Mouse (Mus musculus) heart, embryonic 14.5 days (tissue): ENCODE measurements around the gene Olfr204. TPM values are rescaled to one million over a fixed set of nuclear protein-coding genes. Genes with fewer than 3 reads are reported as not detected.
"Not testable (repeated sequence)": the region's sequence is repeated elsewhere in the genome, so short reads cannot be mapped to it uniquely, and the experiment has no call there.

ENCODE experiments used
- ATAC-seq: fragments of 200-750 bp; cut with Nextera tagmentation; 2 replicates; pipeline ENCODE4 v1.8.0; 2017; ENCODE audit warnings: low read depth, moderate TSS enrichment; ENCODE audit not compliant: insufficient number of reproducible peaks, insufficient read depth, low FRiP score
- H3K27ac ChIP-seq, 2 experiments: fragments of 200-500 bp in 1 of 2; fragments of 300-500 bp in 1 of 2; sonication (generic) in 1 of 2; replicated peaks in 1 of 2; 2 replicates each; pipeline ENCODE4 v1.5.1; 2012 to 2014; ENCODE audit warnings: low read depth in 2 of 2, low read length in 2 of 2, control low read depth in 1 of 2, mild to moderate bottlenecking in 1 of 2, mixed read lengths in 1 of 2; ENCODE audit not compliant: control insufficient read depth in 1 of 2, insufficient read depth in 1 of 2
- H3K27me3 ChIP-seq: fragments of 300-500 bp; sonication (generic); 2 replicates; pipeline ENCODE4 v1.6.1; 2014; ENCODE audit warnings: mild to moderate bottlenecking, low read length, control low read depth; ENCODE audit not compliant: control insufficient read depth, insufficient read depth
- H3K36me3 ChIP-seq: fragments of 300-500 bp; sonication (generic); 2 replicates; pipeline ENCODE4 v1.6.1; 2014; ENCODE audit warnings: mild to moderate bottlenecking, control low read depth, low read length, mixed read lengths; ENCODE audit not compliant: control insufficient read depth, insufficient read depth
- H3K4me1 ChIP-seq, 2 experiments: fragments of 200-500 bp in 1 of 2; fragments of 300-500 bp in 1 of 2; sonication (generic) in 1 of 2; 2 replicates each; pipeline ENCODE4 v1.6.1; 2012 to 2014; ENCODE audit warnings: low read length in 2 of 2, control low read depth in 1 of 2, mixed read lengths in 1 of 2; ENCODE audit not compliant: control insufficient read depth in 2 of 2, insufficient read depth in 2 of 2
- H3K4me2 ChIP-seq: fragments of 300-500 bp; sonication (generic); 2 replicates; pipeline ENCODE4 v1.6.1; 2014; ENCODE audit warnings: mild to moderate bottlenecking, low read length
- H3K4me3 ChIP-seq, 2 experiments: fragments of 200-500 bp in 1 of 2; fragments of 300-500 bp in 1 of 2; sonication (generic) in 1 of 2; 2 replicates each; pipeline ENCODE4 v1.5.1; 2012 to 2014; ENCODE audit warnings: low read length in 2 of 2, mild to moderate bottlenecking in 2 of 2, control low read depth in 1 of 2, low read depth in 1 of 2, moderate library complexity in 1 of 2; ENCODE audit not compliant: control insufficient read depth in 1 of 2, insufficient read depth in 1 of 2
- H3K9ac ChIP-seq: fragments of 300-500 bp; sonication (generic); 2 replicates; pipeline ENCODE4 v1.6.1; 2014; ENCODE audit warnings: mild to moderate bottlenecking, low read length
- H3K9me3 ChIP-seq: fragments of 300-500 bp; sonication (generic); 2 replicates; pipeline ENCODE4 v1.6.1; 2016; ENCODE audit warnings: low read length, control low read depth; ENCODE audit not compliant: control insufficient read depth
- WGBS: fragments of 180-500 bp; shearing (Covaris S2); extraction: QIAGEN DNeasy Blood & Tissue Kit; methylation state at CpG from one replicate; pipeline ENCODE4 v1.1.7; 2014; 5-methylcytosine and 5-hydroxymethylcytosine counted together
- polyA plus RNA-seq: library from polyadenylated mRNA; unstranded; fragments of >200 nt; fragmentation: Nextera tagmentation; extraction: Ambion mirVana; gene quantifications from 2 replicates; pipeline ENCODE4 v1.2.1, GENCODE M21; 2014

Gene Olfr204
- polyA plus RNA-seq: not detected in 2 replicates

DNA sequence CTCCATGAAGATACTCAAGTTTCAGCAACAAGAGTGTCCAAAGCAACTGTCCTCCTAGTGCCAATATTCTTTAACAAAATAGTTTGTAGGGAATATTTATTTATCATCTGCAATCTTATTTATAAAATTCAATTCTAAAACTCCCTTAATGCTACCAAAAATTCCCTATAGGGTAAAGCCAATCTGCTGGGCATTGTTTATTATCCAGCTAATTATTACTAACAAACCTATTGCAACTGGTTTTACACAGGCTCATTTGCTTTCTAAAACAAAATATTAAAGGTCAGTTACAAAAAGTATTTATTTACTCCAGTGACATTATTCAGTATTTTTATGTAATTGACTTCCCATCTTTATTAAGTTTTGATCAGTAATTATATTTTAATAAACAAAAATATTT lies at the start of gene Olfr204:
Olfr204 (minus strand) TSS at position 101 of the 400 bp plus-strand sequence.
- Histone ChIP-seq H3K36me3 (no peaks in the 10 kb centered on the region), H3K9me3 (no peaks in the 10 kb centered on the region), H3K4me2 (no peak within 1 kb of the TSS), H3K4me3 (no peak within 1 kb of the TSS), H3K27me3 (no peaks in the 10 kb centered on the region), H3K4me1 (no peaks in the 10 kb centered on the region), H3K9ac (no peak within 1 kb of the TSS), H3K27ac (no peak within 1 kb of the TSS)
- no peak for ATAC-seq

DNA sequence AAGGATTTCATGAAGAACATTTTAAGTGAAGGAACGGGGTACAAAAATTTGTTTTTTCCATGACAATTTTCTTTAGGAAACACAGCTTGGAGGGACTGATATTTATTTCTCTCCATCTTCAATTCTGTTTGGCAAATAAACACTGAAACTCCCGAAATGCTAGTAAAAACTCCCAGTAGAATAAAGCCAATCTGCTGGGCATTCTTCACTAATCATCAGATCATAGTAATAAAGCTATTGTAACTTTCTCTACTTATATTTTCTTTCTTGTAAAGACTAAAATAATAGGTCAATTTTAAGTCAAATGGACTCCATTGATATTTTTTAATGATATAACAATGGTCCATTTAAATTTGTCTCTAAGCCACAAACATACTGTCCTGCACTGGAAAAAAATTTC lies 45.8 kb upstream of the Olfr204 start, which contains the start of gene Olfr209:
Olfr209 (minus strand) TSS at position 101 of the 400 bp plus-strand sequence.
- Histone ChIP-seq H3K4me1 (no peaks in the 10 kb centered on the region), H3K27me3 (no peaks in the 10 kb centered on the region), H3K36me3 (no peaks in the 10 kb centered on the region), H3K27ac (no peak within 1 kb of the TSS), H3K9ac (no peak within 1 kb of the TSS), H3K4me3 (no peak within 1 kb of the TSS), H3K9me3 (no peaks in the 10 kb centered on the region), H3K4me2 (no peak within 1 kb of the TSS)
- 62% methylated on average over 2 of the region's 2 CpGs for WGBS
- ATAC-seq: no peak

DNA sequence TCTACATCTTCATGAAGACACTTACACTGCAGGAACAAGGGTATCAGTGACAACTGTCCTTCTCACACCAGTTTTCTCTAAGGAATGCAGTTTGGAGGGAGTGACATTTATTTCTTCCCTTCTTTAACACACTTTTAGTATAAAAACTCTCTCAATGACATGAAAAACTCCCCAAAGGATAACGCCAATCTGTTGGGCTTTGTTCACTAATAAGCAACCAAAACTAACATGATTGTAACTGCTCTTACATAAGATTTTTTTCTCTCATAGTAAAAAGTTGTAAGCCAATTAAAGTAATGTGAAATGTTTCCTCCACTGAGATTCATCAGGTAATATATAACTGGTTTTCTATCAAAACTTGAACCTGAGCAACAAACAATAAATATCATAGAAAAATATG lies 31.1 kb upstream of the Olfr204 start, which contains the start of gene Olfr206:
Olfr206 (minus strand) TSS at position 101 of the 400 bp plus-strand sequence.
- H3K9me3 ChIP-seq: no peaks in the 10 kb centered on the region
- no peaks in the 10 kb centered on the region for H3K27me3 ChIP-seq
- H3K27ac ChIP-seq: no peak within 1 kb of the TSS
- ATAC-seq: no peak
- H3K9ac ChIP-seq: no peak within 1 kb of the TSS
- H3K4me1 ChIP-seq: no peaks in the 10 kb centered on the region
- no peak within 1 kb of the TSS for H3K4me3 ChIP-seq
- no peaks in the 10 kb centered on the region for H3K36me3 ChIP-seq
- WGBS: 67% methylated on average over 1 of the region's 1 CpGs
- H3K4me2 ChIP-seq: no peak within 1 kb of the TSS

DNA sequence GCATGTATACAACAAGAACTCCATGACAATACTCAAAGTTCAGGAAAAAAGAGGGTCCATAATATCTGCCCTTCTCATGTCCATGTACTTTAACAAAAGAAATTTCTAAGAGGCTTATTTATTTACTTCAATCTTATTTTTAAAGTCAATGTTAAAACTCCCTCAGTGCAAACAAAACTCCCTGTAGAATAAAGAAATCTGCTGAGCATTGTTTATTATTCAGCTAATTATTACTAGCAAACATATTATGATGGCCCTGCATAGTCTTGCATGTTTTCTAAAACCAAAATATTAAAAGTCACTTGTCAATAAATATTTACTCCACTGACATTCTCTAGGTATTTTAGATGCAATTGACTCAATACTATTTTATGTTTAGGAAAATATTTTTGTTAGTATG lies 13.0 kb upstream of the Olfr204 start, which contains the start of gene Olfr205:
Olfr205 (minus strand) TSS at position 101 of the 400 bp plus-strand sequence.
- H3K4me2 ChIP-seq: no peak within 1 kb of the TSS
- no peak within 1 kb of the TSS for H3K9ac ChIP-seq
- no peaks in the 10 kb centered on the region for H3K4me1 ChIP-seq
- H3K27me3 ChIP-seq: no peaks in the 10 kb centered on the region
- no peaks in the 10 kb centered on the region for H3K9me3 ChIP-seq
- no peak within 1 kb of the TSS for H3K27ac ChIP-seq
- H3K4me3 ChIP-seq: no peak within 1 kb of the TSS
- no peaks in the 10 kb centered on the region for H3K36me3 ChIP-seq
- ATAC-seq: no peak

DNA sequence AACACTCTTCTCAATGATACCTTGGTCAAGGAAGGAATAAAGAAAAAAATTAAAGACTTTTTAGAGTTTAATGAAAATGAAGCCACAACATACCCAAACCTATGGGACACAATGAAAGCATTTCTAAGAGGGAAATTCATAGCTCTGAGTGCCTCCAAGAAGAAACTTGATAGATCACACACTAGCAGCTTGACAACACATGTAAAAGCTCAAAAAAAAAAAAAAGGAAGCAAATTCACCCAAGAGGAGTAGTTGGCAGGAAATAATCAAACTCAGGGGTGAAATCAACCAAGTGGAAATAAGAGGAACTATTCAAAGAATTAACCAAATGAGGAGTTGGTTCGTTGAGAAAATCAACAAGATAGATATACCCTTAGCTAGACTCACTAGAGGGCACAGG lies 5.2 kb upstream of the Olfr204 start:
- 47% methylated on average over 1 of the region's 1 CpGs for WGBS
- not testable (repeated sequence) for ATAC-seq, H3K4me1 ChIP-seq

DNA sequence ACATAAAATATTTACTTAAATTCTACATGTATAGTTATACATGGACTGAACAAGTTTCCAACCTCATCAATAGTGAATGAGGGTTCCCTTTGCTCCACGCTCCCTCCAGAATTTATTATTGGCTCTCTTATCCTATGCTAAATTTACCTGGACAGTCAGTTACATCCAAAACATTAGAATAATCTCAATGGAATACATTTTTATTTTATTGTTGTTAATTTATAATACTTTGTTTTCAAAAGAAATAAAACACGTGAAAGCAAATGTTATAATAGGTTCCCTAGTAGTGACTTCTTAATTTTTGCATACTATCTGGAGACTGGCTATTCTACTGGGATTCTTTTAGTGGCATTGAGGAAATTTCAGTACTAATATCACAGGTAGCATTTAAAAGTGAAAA lies 19.5 kb downstream of the Olfr204 start, which contains the start of gene Olfr203:
Olfr203 (plus strand) TSS at position 301 of the 400 bp plus-strand sequence.
- WGBS: 78% methylated on average over 2 of the region's 2 CpGs
- no peak for ATAC-seq

More for the DNA sequence above, 5.2 kb upstream of the Olfr204 start:
- not testable (repeated sequence) for H3K4me3 ChIP-seq, H3K36me3 ChIP-seq, H3K9ac ChIP-seq, H3K4me2 ChIP-seq, H3K27ac ChIP-seq, H3K27me3 ChIP-seq, H3K9me3 ChIP-seq

DNA sequence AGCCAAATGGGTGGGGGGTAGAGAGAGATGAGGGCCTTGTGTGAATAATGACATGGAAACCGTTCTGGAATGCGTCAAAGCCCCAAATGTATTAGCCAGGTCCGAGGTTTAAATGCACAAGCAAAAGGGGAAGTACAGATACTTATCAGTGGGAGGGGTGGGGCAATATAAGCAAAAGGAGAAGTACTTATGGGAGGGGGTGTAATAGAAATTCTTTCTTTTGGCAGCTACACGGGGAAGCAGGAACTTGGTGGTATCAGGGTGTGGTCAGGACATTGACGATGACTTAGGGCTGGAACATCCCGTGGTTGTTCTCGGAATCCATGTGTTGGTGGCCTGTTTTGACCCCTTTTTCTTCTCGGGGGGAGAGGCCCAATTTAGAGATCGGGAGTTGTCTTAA lies 30.5 kb downstream of the Olfr204 start:
- H3K27me3 ChIP-seq, H3K4me2 ChIP-seq, H3K27ac ChIP-seq, H3K9ac ChIP-seq, H3K36me3 ChIP-seq, H3K4me3 ChIP-seq, H3K9me3 ChIP-seq, H3K4me1 ChIP-seq, ATAC-seq: not testable (repeated sequence)
- WGBS: 79% methylated on average over 9 of the region's 9 CpGs

More for the DNA sequence above, 19.5 kb downstream of the Olfr204 start, which contains the start of gene Olfr203:
- Histone ChIP-seq H3K36me3 (no peaks in the 10 kb centered on the region), H3K4me1 (no peaks in the 10 kb centered on the region), H3K9ac (no peak within 1 kb of the TSS), H3K27me3 (no peaks in the 10 kb centered on the region), H3K4me3 (no peak within 1 kb of the TSS), H3K27ac (no peak within 1 kb of the TSS), H3K4me2 (no peak within 1 kb of the TSS), H3K9me3 (no peaks in the 10 kb centered on the region)

DNA sequence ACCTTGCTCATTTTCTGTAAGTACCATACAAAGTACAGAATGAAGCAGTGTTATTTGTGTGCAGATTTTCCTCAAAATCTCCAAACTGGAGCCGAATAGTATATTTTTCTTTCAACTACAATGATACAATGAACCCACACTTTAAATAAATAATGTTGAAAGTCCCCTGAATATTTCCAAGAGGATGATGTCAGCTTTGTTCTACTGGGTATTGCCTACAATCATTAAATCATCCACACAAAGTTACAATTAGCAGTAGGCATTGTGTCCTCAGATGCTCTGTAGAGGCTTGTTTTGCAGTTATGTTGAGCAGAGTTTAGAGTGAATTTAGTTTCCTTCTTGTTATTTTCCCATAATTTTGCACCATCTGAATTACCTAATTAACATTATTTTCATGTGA lies 31.4 kb downstream of the Olfr204 start, which contains the start of gene Olfr202:
Olfr202 (minus strand) TSS at position 101 of the 400 bp plus-strand sequence.
- ATAC-seq: no peak
- Histone ChIP-seq H3K4me3 (no peak within 1 kb of the TSS), H3K4me2 (no peak within 1 kb of the TSS), H3K9me3 (no peaks in the 10 kb centered on the region), H3K9ac (no peak within 1 kb of the TSS), H3K36me3 (no peaks in the 10 kb centered on the region), H3K27ac (no peak within 1 kb of the TSS), H3K27me3 (no peaks in the 10 kb centered on the region), H3K4me1 (no peaks in the 10 kb centered on the region)
- 80% methylated on average over 1 of the region's 1 CpGs for WGBS
